Mouse (Mus musculus) liver, embryonic 18 days (tissue): Measurements from ENCODE around the gene Acaa1a. TPM values are rescaled to one million over a fixed set of nuclear protein-coding genes. Genes with fewer than 3 reads are reported as not detected.

Experiments used
- polyA plus RNA-seq: library from polyadenylated mRNA; depleted of rRNA; stranded (reverse); fragments of >200 nt; gene quantifications from 2 replicates; pipeline ENCODE4 v1.2.3, GENCODE M21; 2012; rRNA removed

The Acaa1a gene
- 63.3 and 66.0 TPM in 2 replicates for polyA plus RNA-seq

GRCm38 (mm10) chr9:119339558-119340211, at the start of gene Acaa1a:
Acaa1a (plus strand) TSS chr9:119339676.

GRCm38 (mm10) chr9:119322289-119323259, 16.9 kb upstream of the Acaa1a start, which contains the start of gene Oxsr1:
Oxsr1 (minus strand) TSS chr9:119322427.

GRCm38 (mm10) chr9:119340909-119341816, 1.7 kb downstream of the Acaa1a start, which contains the start of gene Myd88:
Myd88 (minus strand) TSS chr9:119341411.

GRCm38 (mm10) chr9:119357331-119358057, 18.0 kb downstream of the Acaa1a start, which contains the start of gene Xylb:
Xylb (plus strand) TSS chr9:119357381.

GRCm38 (mm10) chr9:119365284-119365683, 25.8 kb downstream of the Acaa1a start, which contains the start of gene Slc22a14:
Slc22a14 (minus strand) TSS chr9:119365553.

Other genes starting within 250 kb of the Acaa1a start
- gene Plcd1, start 246.2 kb upstream of the Acaa1a start, polyA plus RNA-seq, result 1.1 and 1.4 TPM in 2 replicates
- gene Dlec1, start 237.2 kb upstream of the Acaa1a start, polyA plus RNA-seq, result 0.09 and 0.12 TPM in 2 replicates
- 105 and 216 TPM in 2 replicates for gene Acaa1b, start 182.6 kb upstream of the Acaa1a start, polyA plus RNA-seq
- 0.01 TPM in 1 of 2 replicates, not detected in the other for gene Gm47289, start 180.5 kb upstream of the Acaa1a start, polyA plus RNA-seq
- 0.01 and 0.02 TPM in 2 replicates for gene Slc22a13, start 130.6 kb upstream of the Acaa1a start, polyA plus RNA-seq
- gene Oxsr1, start 17.2 kb upstream of the Acaa1a start, polyA plus RNA-seq, result 10.5 and 13.1 TPM in 2 replicates
- 8.9 and 9.4 TPM in 2 replicates for gene Myd88, start 1.7 kb downstream of the Acaa1a start, polyA plus RNA-seq
- gene Xylb, start 17.7 kb downstream of the Acaa1a start, polyA plus RNA-seq, result 8.2 and 8.6 TPM in 2 replicates
- 0.02 TPM in 2 replicates for gene Slc22a14, start 25.9 kb downstream of the Acaa1a start, polyA plus RNA-seq
- gene Acvr2b, start 62.4 kb downstream of the Acaa1a start, polyA plus RNA-seq, result 0.91 and 1.5 TPM in 2 replicates
- gene Exog, start 105.3 kb downstream of the Acaa1a start, polyA plus RNA-seq, result 2.0 and 2.2 TPM in 2 replicates
- 0.06 and 0.08 TPM in 2 replicates for gene Scn5a, start 239.3 kb downstream of the Acaa1a start, polyA plus RNA-seq